Mouse (Mus musculus) intestine, postnatal 0 days (tissue): ENCODE data around the gene Def6. TPM values are rescaled to one million over a fixed set of nuclear protein-coding genes. Genes with fewer than 3 reads are reported as not detected.
A peak's percentile ranks its signal among the peaks of the same experiment; 100 is the strongest.

ENCODE experiments used
- ATAC-seq: fragments of 200-750 bp; cut with Nextera tagmentation; 2 replicates; pipeline ENCODE4 v1.8.0; 2017; ENCODE audit warnings: mild to moderate bottlenecking, moderate TSS enrichment, moderate library complexity
- H3K27ac ChIP-seq: fragments of 300-500 bp; sonication (generic); 2 replicates; pipeline ENCODE4 v1.5.1; 2014; ENCODE audit warnings: mild to moderate bottlenecking, low read depth, low read length, moderate library complexity
- H3K27me3 ChIP-seq: fragments of 300-500 bp; sonication (generic); replicated peaks from 2 replicates; pipeline ENCODE4 v1.6.1; 2014; ENCODE audit warnings: low read length, mixed read lengths; ENCODE audit not compliant: control insufficient read depth, insufficient read depth
- H3K36me3 ChIP-seq: fragments of 300-500 bp; sonication (generic); 2 replicates; pipeline ENCODE4 v1.6.1; 2014; ENCODE audit warnings: mild to moderate bottlenecking, moderate library complexity; ENCODE audit not compliant: control insufficient read depth, insufficient read depth
- H3K4me1 ChIP-seq: fragments of 300-500 bp; sonication (generic); replicated peaks from 2 replicates; pipeline ENCODE4 v1.6.1; 2014; ENCODE audit warnings: antibody characterized with exemption, low read length, mixed read lengths; ENCODE audit not compliant: control insufficient read depth, insufficient read depth
- H3K4me2 ChIP-seq: fragments of 300-500 bp; sonication (generic); replicated peaks from 2 replicates; pipeline ENCODE4 v1.6.1; 2014; ENCODE audit warnings: low read depth, mild to moderate bottlenecking, moderate library complexity
- H3K4me3 ChIP-seq: fragments of 300-500 bp; sonication (generic); 2 replicates; pipeline ENCODE4 v1.5.1; 2014; ENCODE audit warnings: low read depth, low read length
- H3K9ac ChIP-seq: fragments of 300-500 bp; sonication (generic); 2 replicates; pipeline ENCODE4 v1.6.1; 2014; ENCODE audit warnings: mild to moderate bottlenecking, low read depth, low read length
- H3K9me3 ChIP-seq: fragments of 300-500 bp; sonication (generic); 2 replicates; pipeline ENCODE4 v1.6.1; 2016; ENCODE audit warnings: mixed run types; ENCODE audit not compliant: control insufficient read depth
- CTCF ChIP-seq: sonication (generic); IDR thresholded peaks from 2 replicates; pipeline ENCODE4 v1.5.1; 2016; ENCODE audit warnings: low read depth, mild to moderate bottlenecking, control low read depth, antibody characterized with exemption, moderate library complexity
- WGBS: fragments of 180-500 bp; shearing (Covaris S2); extraction: QIAGEN DNeasy Blood & Tissue Kit; methylation state at CpG from one replicate; pipeline ENCODE4 v1.1.7; 2014; 5-methylcytosine and 5-hydroxymethylcytosine counted together
- polyA plus RNA-seq: library from polyadenylated mRNA; unstranded; fragments of >200 nt; fragmentation: Nextera tagmentation; extraction: Ambion mirVana; gene quantifications from 2 replicates; pipeline ENCODE4 v1.2.1, GENCODE M21; 2015

Def6 gene
- polyA plus RNA-seq, 1 experiment from 2014 or later, result 1.7 TPM

DNA sequence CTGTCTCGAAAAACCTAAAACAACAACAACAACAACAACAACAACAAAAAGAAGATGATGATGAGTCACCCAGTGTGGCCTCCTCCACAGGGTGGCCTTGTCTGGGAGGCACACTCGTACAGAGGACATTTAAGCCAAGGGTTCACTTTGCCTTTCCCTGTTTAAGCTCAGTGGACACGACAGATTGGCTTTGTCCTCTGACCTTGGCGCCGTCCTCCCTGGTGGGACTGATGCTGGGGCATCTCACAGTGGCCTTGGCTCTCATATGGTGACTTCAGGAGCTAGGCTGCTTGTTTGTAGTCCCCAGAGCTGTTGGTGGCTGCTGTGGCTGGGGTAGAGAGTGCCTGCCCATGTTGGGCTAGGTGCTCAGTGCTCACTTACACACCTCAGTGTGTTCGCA, 36.6 kb downstream of the Def6 start:
- no peak overlapping the region for H3K9ac ChIP-seq
- H3K9me3 ChIP-seq, result no peaks in the 10 kb centered on the region
- no peak overlapping the region for H3K4me3 ChIP-seq
- no peak for TF ChIP-seq CTCF
- no peaks in the 10 kb centered on the region for H3K27me3 ChIP-seq
- no peak overlapping the region for H3K4me2 ChIP-seq
- ATAC-seq, result no peak
- H3K4me1 ChIP-seq, result 0 out of 2 replicates have a peak, but pooled peaks cover 4% of the 10 kb centered on the region
- no peak overlapping the region for H3K27ac ChIP-seq
- WGBS, result 86% methylated on average over 6 of the region's 6 CpGs
- H3K36me3 ChIP-seq, result peaks cover 29% of the 10 kb centered on the region

DNA sequence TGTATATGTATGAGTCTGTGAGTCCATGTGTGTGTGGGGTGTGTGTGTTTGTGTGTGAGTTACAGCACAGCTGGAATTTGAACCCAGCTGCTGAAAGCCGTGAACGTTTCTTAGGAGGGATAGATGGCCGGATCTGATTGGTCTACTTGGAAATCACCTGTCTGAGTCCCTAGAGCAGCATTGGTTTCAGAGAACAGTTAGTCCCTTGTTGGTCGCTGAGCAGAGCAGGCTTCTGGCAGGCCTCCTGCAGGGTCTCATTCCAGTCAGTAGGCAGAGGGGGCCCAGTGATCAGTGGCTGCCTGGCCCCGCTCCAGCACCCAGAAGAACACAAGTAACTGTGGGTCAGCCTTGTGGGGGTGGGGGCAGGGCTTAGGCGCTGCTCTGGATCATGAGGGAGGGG, 37.1 kb downstream of the Def6 start:
- H3K27ac ChIP-seq, result no peak overlapping the region
- no peak overlapping the region for H3K4me2 ChIP-seq
- 0 out of 2 replicates have a peak, but pooled peaks cover 4% of the 10 kb centered on the region for H3K4me1 ChIP-seq
- WGBS, result 42% methylated on average over 6 of the region's 6 CpGs
- H3K9me3 ChIP-seq, result no peaks in the 10 kb centered on the region
- ATAC-seq, result peak; percentile 13; the same call in 1 of the 2 replicates
- no peak for TF ChIP-seq CTCF
- H3K4me3 ChIP-seq, result no peak overlapping the region
- H3K36me3 ChIP-seq, result peaks cover 31% of the 10 kb centered on the region
- H3K27me3 ChIP-seq, result no peaks in the 10 kb centered on the region
- no peak overlapping the region for H3K9ac ChIP-seq

DNA sequence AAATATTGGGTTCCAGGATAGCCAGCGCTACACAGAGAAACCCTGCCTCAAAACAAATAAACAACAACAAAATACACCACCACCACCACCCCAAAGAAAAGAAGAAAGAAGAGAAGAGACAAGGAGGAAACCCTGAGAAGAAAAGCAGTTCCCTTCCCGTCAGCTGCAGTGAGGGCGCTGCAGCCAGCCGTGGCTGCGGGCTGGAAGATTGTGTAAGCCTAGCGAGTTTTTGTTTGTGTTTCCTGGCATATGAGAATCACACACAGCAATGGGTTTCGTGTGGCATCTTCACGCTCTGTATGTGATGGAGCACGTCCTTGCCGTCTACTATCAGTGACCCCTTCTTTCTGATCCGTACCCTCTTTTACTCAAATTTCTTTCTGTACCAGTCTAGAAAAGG, 39.1 kb downstream of the Def6 start:
- 68% methylated on average over 11 of the region's 11 CpGs for WGBS

DNA sequence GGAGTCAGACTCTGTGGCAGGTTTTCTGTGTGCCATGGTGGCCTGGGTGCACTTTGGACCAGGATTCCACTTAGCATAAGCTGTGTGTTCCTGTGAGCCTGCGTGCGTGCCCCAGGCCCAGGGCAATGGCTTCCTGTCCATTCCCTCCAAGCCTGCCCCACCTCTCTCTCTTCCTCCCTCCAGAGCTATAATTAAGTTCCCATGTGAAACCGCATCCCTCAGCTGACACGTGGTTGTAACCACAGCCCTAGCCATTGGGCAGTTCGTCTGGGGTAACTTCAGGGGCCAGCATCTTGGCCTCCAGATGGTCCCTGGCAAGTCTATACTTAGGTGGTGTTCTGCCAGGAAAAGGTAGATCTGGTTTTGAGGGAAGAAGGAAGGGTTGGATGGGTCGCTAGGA, 40.0 kb downstream of the Def6 start:
- peak; percentile 32 for ATAC-seq
- H3K4me2 ChIP-seq, result no peak overlapping the region
- 64% methylated on average over 6 of the region's 6 CpGs for WGBS
- no peak for TF ChIP-seq CTCF
- H3K9me3 ChIP-seq, result no peaks in the 10 kb centered on the region
- 0 out of 2 replicates have a peak, but pooled peaks cover 4% of the 10 kb centered on the region for H3K4me1 ChIP-seq
- no peak overlapping the region for H3K27ac ChIP-seq
- no peak overlapping the region for H3K4me3 ChIP-seq
- no peaks in the 10 kb centered on the region for H3K27me3 ChIP-seq
- H3K9ac ChIP-seq, result no peak overlapping the region
- H3K36me3 ChIP-seq, result peaks cover 19% of the 10 kb centered on the region

More for the DNA sequence above, 39.1 kb downstream of the Def6 start:
- peaks cover 19% of the 10 kb centered on the region for H3K36me3 ChIP-seq
- no peak overlapping the region for H3K4me3 ChIP-seq
- no peak overlapping the region for H3K9ac ChIP-seq
- no peak overlapping the region for H3K4me2 ChIP-seq
- TF ChIP-seq CTCF, result 0 out of 2 replicates have a peak, but pooled peaks have one; percentile 11
- H3K4me1 ChIP-seq, result 0 out of 2 replicates have a peak, but pooled peaks cover 4% of the 10 kb centered on the region
- no peak overlapping the region for H3K27ac ChIP-seq
- no peaks in the 10 kb centered on the region for H3K9me3 ChIP-seq
- ATAC-seq, result no peak
- no peaks in the 10 kb centered on the region for H3K27me3 ChIP-seq

DNA sequence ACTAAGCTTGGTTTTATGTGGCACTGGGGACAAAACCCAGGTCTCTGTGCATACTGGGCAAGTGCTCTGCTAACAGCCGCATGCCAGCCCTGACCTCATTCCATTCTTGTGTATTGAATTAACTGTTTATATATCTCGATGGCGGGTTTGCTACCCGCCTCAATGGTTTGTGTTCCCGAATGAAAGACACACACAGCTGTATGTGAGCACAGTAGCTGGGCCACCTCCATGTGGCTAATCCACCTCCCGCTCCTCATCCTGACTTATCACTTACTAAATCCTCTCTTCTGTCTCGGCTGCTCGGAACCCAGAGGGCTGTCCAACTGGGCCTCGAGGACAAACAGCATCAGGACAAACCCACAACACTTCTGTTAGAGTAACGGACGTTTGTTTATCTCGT, 41.5 kb downstream of the Def6 start:
- peaks cover 19% of the 10 kb centered on the region for H3K36me3 ChIP-seq
- ATAC-seq, result no peak
- H3K9ac ChIP-seq, result no peak overlapping the region
- H3K27me3 ChIP-seq, result no peaks in the 10 kb centered on the region
- H3K4me1 ChIP-seq, result 0 out of 2 replicates have a peak, but pooled peaks cover 4% of the 10 kb centered on the region
- TF ChIP-seq CTCF, result no peak
- no peak overlapping the region for H3K27ac ChIP-seq
- H3K4me2 ChIP-seq, result no peak overlapping the region
- no peaks in the 10 kb centered on the region for H3K9me3 ChIP-seq
- WGBS, result 63% methylated on average over 12 of the region's 12 CpGs
- H3K4me3 ChIP-seq, result no peak overlapping the region

DNA sequence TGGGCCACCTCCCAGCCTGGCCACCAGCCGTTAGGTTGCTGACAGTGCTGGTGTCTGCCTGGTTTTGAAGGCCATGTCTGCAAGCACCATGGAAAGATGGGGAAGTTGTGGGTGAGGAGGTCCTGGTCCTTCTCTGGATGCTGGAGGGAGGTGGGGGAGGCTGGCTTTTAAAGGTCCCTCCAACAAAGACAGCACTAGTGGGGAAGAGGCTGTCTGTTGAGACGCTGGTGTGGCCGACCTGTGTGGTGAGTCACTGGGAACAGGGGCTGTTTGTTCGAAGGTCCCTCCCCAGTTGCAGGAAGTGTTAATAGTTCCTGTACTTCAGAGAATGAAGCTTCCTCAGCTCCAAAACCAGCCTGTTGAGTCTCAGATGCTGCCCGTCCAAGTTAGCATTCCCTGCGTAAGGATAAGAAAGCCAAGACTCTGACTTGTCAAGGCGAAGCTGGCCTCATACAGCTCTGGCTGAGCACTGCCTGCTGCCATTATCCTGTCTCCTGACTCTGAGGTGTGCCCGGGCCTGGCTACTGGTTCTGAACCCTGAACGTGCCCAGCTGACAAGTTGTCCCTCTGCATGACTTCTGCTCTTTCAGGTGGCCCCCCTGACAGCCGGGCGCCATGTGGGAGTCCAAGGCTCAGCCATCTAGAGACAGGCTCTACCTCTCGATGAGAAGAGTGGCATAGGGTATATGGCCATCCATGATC, 44.2 kb downstream of the Def6 start:
- H3K36me3 ChIP-seq, result peaks cover 10% of the 10 kb centered on the region; the same call in 1 of the 2 replicates
- no peak for ATAC-seq
- 74% methylated on average over 12 of the region's 12 CpGs for WGBS
- H3K27me3 ChIP-seq, result no peaks in the 10 kb centered on the region
- no peak overlapping the region for H3K27ac ChIP-seq
- H3K4me3 ChIP-seq, result no peak overlapping the region
- TF ChIP-seq CTCF, result no peak
- H3K9ac ChIP-seq, result no peak overlapping the region
- no peaks in the 10 kb centered on the region for H3K9me3 ChIP-seq
- H3K4me1 ChIP-seq, result no peaks in the 10 kb centered on the region
- no peak overlapping the region for H3K4me2 ChIP-seq
